Mouse (Mus musculus): ENCODE results near the gene Sowahb. TPM values are rescaled to one million over a fixed set of nuclear protein-coding genes. Genes with fewer than 3 reads are reported as not detected.

Sowahb gene
- polyA plus RNA-seq, 1 experiment from 2014 or later: 1.4 TPM

- 34% methylated on average over 5 of the region's 5 CpGs for WGBS
- Histone ChIP-seq H3K4me1 (ENCODE audit: control insufficient read depth, insufficient read depth, low read length) (peaks cover 12% of the 10 kb centered on the region; the same call in 1 of the 2 replicates), H3K9ac (replicated peaks; ENCODE audit: low read depth, low read length) (no peak overlapping the region), H3K36me3 (ENCODE audit: control insufficient read depth, insufficient read depth, low read length) (no peaks in the 10 kb centered on the region), H3K27me3 (ENCODE audit: control insufficient read depth, insufficient read depth, low read length) (peaks cover 19% of the 10 kb centered on the region), H3K4me2 (replicated peaks; ENCODE audit: low read depth, low read length) (no peak overlapping the region), H3K4me3 (ENCODE audit: low read depth, low read length) (no peak overlapping the region), H3K9me3 (ENCODE audit: control insufficient read depth, low read depth, low read length) (no peaks in the 10 kb centered on the region), H3K27ac (ENCODE audit: low read length) (no peak overlapping the region)
- no peak for ATAC-seq (ENCODE audit: insufficient number of reproducible peaks, insufficient read depth, low FRiP score, low read depth)
Measured at GRCm38 (mm10) chr5:93046306-93046845, 1.6 kb upstream of the Sowahb start.

- Histone ChIP-seq H3K4me1 (ENCODE audit: control insufficient read depth, insufficient read depth, low read length) (peaks cover 12% of the 10 kb centered on the region; the same call in 1 of the 2 replicates), H3K4me2 (replicated peaks; ENCODE audit: low read depth, low read length) (peak overlapping the region; percentile 91), H3K27ac (ENCODE audit: low read length) (no peak overlapping the region), H3K4me3 (ENCODE audit: low read depth, low read length) (peak overlapping the region; percentile 49), H3K9me3 (ENCODE audit: control insufficient read depth, low read depth, low read length) (no peaks in the 10 kb centered on the region), H3K9ac (replicated peaks; ENCODE audit: low read depth, low read length) (no peak overlapping the region), H3K36me3 (ENCODE audit: control insufficient read depth, insufficient read depth, low read length) (no peaks in the 10 kb centered on the region), H3K27me3 (ENCODE audit: control insufficient read depth, insufficient read depth, low read length) (peaks cover 19% of the 10 kb centered on the region)
- ATAC-seq (ENCODE audit: insufficient number of reproducible peaks, insufficient read depth, low FRiP score, low read depth): no peak
- WGBS: 1% methylated on average over 19 of the region's 19 CpGs
Measured at GRCm38 (mm10) chr5:93045371-93045714, 521 bp upstream of the Sowahb start.

GRCm38 (mm10) chr5:93043688-93044583 lies 886 bp downstream of the Sowahb start:
- Histone ChIP-seq H3K4me1 (ENCODE audit: control insufficient read depth, insufficient read depth, low read length) (peaks cover 12% of the 10 kb centered on the region; the same call in 1 of the 2 replicates), H3K36me3 (ENCODE audit: control insufficient read depth, insufficient read depth, low read length) (no peaks in the 10 kb centered on the region), H3K9ac (replicated peaks; ENCODE audit: low read depth, low read length) (no peak overlapping the region; the same call in 1 of the 2 replicates), H3K4me2 (replicated peaks; ENCODE audit: low read depth, low read length) (peak overlapping the region; percentile 91), H3K27ac (ENCODE audit: low read length) (no peak overlapping the region), H3K9me3 (ENCODE audit: control insufficient read depth, low read depth, low read length) (no peaks in the 10 kb centered on the region), H3K4me3 (ENCODE audit: low read depth, low read length) (peak overlapping the region; percentile 49), H3K27me3 (ENCODE audit: control insufficient read depth, insufficient read depth, low read length) (peaks cover 19% of the 10 kb centered on the region)
- ATAC-seq (ENCODE audit: insufficient number of reproducible peaks, insufficient read depth, low FRiP score, low read depth): 0 out of 2 replicates have a peak, but pooled peaks have one; percentile 3
- WGBS: 3% methylated on average over 69 of the region's 69 CpGs

GRCm38 (mm10) chr5:93042831-93043687 lies 1.8 kb downstream of the Sowahb start:
- Histone ChIP-seq H3K4me2 (replicated peaks; ENCODE audit: low read depth, low read length) (peak overlapping the region; percentile 91; the same call in 1 of the 2 replicates), H3K27ac (ENCODE audit: low read length) (no peak overlapping the region), H3K27me3 (ENCODE audit: control insufficient read depth, insufficient read depth, low read length) (peaks cover 19% of the 10 kb centered on the region), H3K4me1 (ENCODE audit: control insufficient read depth, insufficient read depth, low read length) (peaks cover 12% of the 10 kb centered on the region; the same call in 1 of the 2 replicates), H3K9me3 (ENCODE audit: control insufficient read depth, low read depth, low read length) (no peaks in the 10 kb centered on the region), H3K4me3 (ENCODE audit: low read depth, low read length) (no peak overlapping the region), H3K36me3 (ENCODE audit: control insufficient read depth, insufficient read depth, low read length) (no peaks in the 10 kb centered on the region), H3K9ac (replicated peaks; ENCODE audit: low read depth, low read length) (no peak overlapping the region)
- ATAC-seq (ENCODE audit: insufficient number of reproducible peaks, insufficient read depth, low FRiP score, low read depth): no peak
- 47% methylated on average over 18 of the region's 18 CpGs for WGBS

- Histone ChIP-seq H3K9me3 (ENCODE audit: control insufficient read depth, low read depth, low read length) (no peaks in the 10 kb centered on the region), H3K9ac (replicated peaks; ENCODE audit: low read depth, low read length) (no peak overlapping the region), H3K4me1 (ENCODE audit: control insufficient read depth, insufficient read depth, low read length) (peaks cover 17% of the 10 kb centered on the region; the same call in 1 of the 2 replicates), H3K4me2 (replicated peaks; ENCODE audit: low read depth, low read length) (no peak overlapping the region), H3K4me3 (ENCODE audit: low read depth, low read length) (no peak overlapping the region), H3K27ac (ENCODE audit: low read length) (no peak overlapping the region), H3K27me3 (ENCODE audit: control insufficient read depth, insufficient read depth, low read length) (peaks cover 19% of the 10 kb centered on the region), H3K36me3 (ENCODE audit: control insufficient read depth, insufficient read depth, low read length) (no peaks in the 10 kb centered on the region)
- no peak for ATAC-seq (ENCODE audit: insufficient number of reproducible peaks, insufficient read depth, low FRiP score, low read depth)
- WGBS: 83% methylated on average over 4 of the region's 4 CpGs
Measured at GRCm38 (mm10) chr5:93042031-93042430, 2.8 kb downstream of the Sowahb start.

- H3K4me1 ChIP-seq (ENCODE audit: control insufficient read depth, insufficient read depth, low read length): peaks cover 17% of the 10 kb centered on the region; the same call in 1 of the 2 replicates
- no peak overlapping the region for H3K9ac ChIP-seq (replicated peaks; ENCODE audit: low read depth, low read length)
- H3K4me3 ChIP-seq (ENCODE audit: low read depth, low read length): no peak overlapping the region
- no peaks in the 10 kb centered on the region for H3K36me3 ChIP-seq (ENCODE audit: control insufficient read depth, insufficient read depth, low read length)
- ATAC-seq (ENCODE audit: insufficient number of reproducible peaks, insufficient read depth, low FRiP score, low read depth): no peak
- no peaks in the 10 kb centered on the region for H3K9me3 ChIP-seq (ENCODE audit: control insufficient read depth, low read depth, low read length)
- 38% methylated on average over 3 of the region's 3 CpGs for WGBS
- H3K4me2 ChIP-seq (replicated peaks; ENCODE audit: low read depth, low read length): no peak overlapping the region
- H3K27me3 ChIP-seq (ENCODE audit: control insufficient read depth, insufficient read depth, low read length): peaks cover 15% of the 10 kb centered on the region
- no peak overlapping the region for H3K27ac ChIP-seq (ENCODE audit: low read length)
Measured at GRCm38 (mm10) chr5:93041276-93041675, 3.5 kb downstream of the Sowahb start.

- H3K4me1 ChIP-seq (ENCODE audit: control insufficient read depth, insufficient read depth, low read length): peaks cover 17% of the 10 kb centered on the region; the same call in 1 of the 2 replicates
- H3K9me3 ChIP-seq (ENCODE audit: control insufficient read depth, low read depth, low read length): no peaks in the 10 kb centered on the region
- H3K4me2 ChIP-seq (replicated peaks; ENCODE audit: low read depth, low read length): no peak overlapping the region
- no peaks in the 10 kb centered on the region for H3K36me3 ChIP-seq (ENCODE audit: control insufficient read depth, insufficient read depth, low read length)
- H3K27ac ChIP-seq (ENCODE audit: low read length): no peak overlapping the region
- no peak overlapping the region for H3K9ac ChIP-seq (replicated peaks; ENCODE audit: low read depth, low read length)
- ATAC-seq (ENCODE audit: insufficient number of reproducible peaks, insufficient read depth, low FRiP score, low read depth): no peak
- peaks cover 10% of the 10 kb centered on the region for H3K27me3 ChIP-seq (ENCODE audit: control insufficient read depth, insufficient read depth, low read length)
- H3K4me3 ChIP-seq (ENCODE audit: low read depth, low read length): no peak overlapping the region
- WGBS: 50% methylated on average over 5 of the region's 5 CpGs
Measured at GRCm38 (mm10) chr5:93040095-93040494, 4.7 kb downstream of the Sowahb start.

GRCm38 (mm10) chr5:93036254-93036653 lies 8.6 kb downstream of the Sowahb start:
- Histone ChIP-seq H3K4me2 (replicated peaks; ENCODE audit: low read depth, low read length) (no peak overlapping the region), H3K4me3 (ENCODE audit: low read depth, low read length) (no peak overlapping the region), H3K36me3 (ENCODE audit: control insufficient read depth, insufficient read depth, low read length) (no peaks in the 10 kb centered on the region), H3K9me3 (ENCODE audit: control insufficient read depth, low read depth, low read length) (no peaks in the 10 kb centered on the region), H3K27me3 (ENCODE audit: control insufficient read depth, insufficient read depth, low read length) (no peaks in the 10 kb centered on the region), H3K27ac (ENCODE audit: low read length) (no peak overlapping the region), H3K9ac (replicated peaks; ENCODE audit: low read depth, low read length) (no peak overlapping the region), H3K4me1 (ENCODE audit: control insufficient read depth, insufficient read depth, low read length) (0 out of 2 replicates have a peak, but pooled peaks cover 5% of the 10 kb centered on the region)
- WGBS: 52% methylated on average over 7 of the region's 7 CpGs
- no peak for ATAC-seq (ENCODE audit: insufficient number of reproducible peaks, insufficient read depth, low FRiP score, low read depth)
